Mouse (Mus musculus) left cerebral cortex, adult 2 months (tissue): Measurements from ENCODE around the gene Cmpk1. TPM values are rescaled to one million over a fixed set of nuclear protein-coding genes. Genes with fewer than 3 reads are reported as not detected.

ENCODE experiments used
- DNase-seq, 2 experiments: peaks; one replicate each; pipeline ENCODE4 v3.0.0; 2021 to 2022; ENCODE audit warnings: low spot score in 2 of 2, mixed read lengths in 1 of 2; ENCODE audit errors: extremely low spot score in 1 of 2
- H3K27ac ChIP-seq: fragments of 200-600 bp; 2 replicates; pipeline ENCODE4 v1.8.1; 2022
- H3K4me3 ChIP-seq: fragments of 200-600 bp; 2 replicates; pipeline ENCODE4 v1.8.1; 2022
- CTCF ChIP-seq: fragments of 200-600 bp; IDR thresholded peaks from 2 replicates; pipeline ENCODE4 v1.8.1; 2022; ENCODE audit warnings: antibody characterized with exemption, mild to moderate bottlenecking, moderate library complexity
- intact Hi-C: fragments of 180-260 bp; cut with DNase I; formaldehyde crosslinking; loops from one replicate; pipeline ENCODE4 v1.15.1; 2025
- total RNA-seq, 2 experiments: library from RNA; stranded (reverse); gene quantifications; 2 replicates each; pipeline ENCODE4 v1.2.3; 2021

Cmpk1 gene
- total RNA-seq, 2 experiments from 2014 or later, result 74.5 to 79.6 TPM

GRCm38 (mm10) chr4:114942583-114942982, 44.5 kb downstream of the Cmpk1 start:
- no peak for DNase-seq
- intact Hi-C loops, result no loop called here
- H3K27ac ChIP-seq, result no peak overlapping the region
- H3K4me3 ChIP-seq, result no peak overlapping the region
- no peak for TF ChIP-seq CTCF

- no peak for DNase-seq
- intact Hi-C loops, result no loop called here
- TF ChIP-seq CTCF, result no peak
- H3K4me3 ChIP-seq, result no peak overlapping the region
- H3K27ac ChIP-seq, result no peak overlapping the region
These were observed 44.9 kb downstream of the Cmpk1 start for GRCm38 (mm10) chr4:114942112-114942511.

GRCm38 (mm10) chr4:114941311-114941710, 45.7 kb downstream of the Cmpk1 start:
- intact Hi-C loops, result no loop called here
- no peak for DNase-seq
- H3K27ac ChIP-seq, result no peak overlapping the region
- no peak overlapping the region for H3K4me3 ChIP-seq
- TF ChIP-seq CTCF, result no peak

- Histone ChIP-seq H3K4me3 (no peak overlapping the region), H3K27ac (no peak overlapping the region)
- no peak for TF ChIP-seq CTCF
- intact Hi-C loops, result no loop called here
- no peak for DNase-seq
These were observed 48.8 kb downstream of the Cmpk1 start for GRCm38 (mm10) chr4:114938248-114938647.

- DNase-seq, result no peak
- no peak for TF ChIP-seq CTCF
- Histone ChIP-seq H3K4me3 (no peak overlapping the region), H3K27ac (no peak overlapping the region)
- intact Hi-C loops, result no loop called here
These were observed 49.5 kb downstream of the Cmpk1 start for GRCm38 (mm10) chr4:114937459-114938047.

- H3K27ac ChIP-seq, result no peak overlapping the region
- DNase-seq, result no peak
- no peak for TF ChIP-seq CTCF
- intact Hi-C loops, result no loop called here
- H3K4me3 ChIP-seq, result no peak overlapping the region
These were observed 52.9 kb downstream of the Cmpk1 start for GRCm38 (mm10) chr4:114934188-114934587.

- no peak for DNase-seq
- intact Hi-C loops, result no loop called here
- H3K4me3 ChIP-seq, result no peak overlapping the region
- no peak for TF ChIP-seq CTCF
- no peak overlapping the region for H3K27ac ChIP-seq
These were observed 54.3 kb downstream of the Cmpk1 start for GRCm38 (mm10) chr4:114932747-114933146.

GRCm38 (mm10) chr4:114929155-114929554, 57.9 kb downstream of the Cmpk1 start:
- DNase-seq, result no peak
- Histone ChIP-seq H3K4me3 (no peak overlapping the region), H3K27ac (no peak overlapping the region)
- intact Hi-C loops, result no loop called here
- TF ChIP-seq CTCF, result no peak

GRCm38 (mm10) chr4:114925917-114926312, 61.1 kb downstream of the Cmpk1 start, which contains the start of gene Foxe3:
Foxe3 (minus strand) TSS chr4:114926013.
- TF ChIP-seq CTCF, result no peak
- no peak within 1 kb of the TSS for H3K27ac ChIP-seq
- H3K4me3 ChIP-seq, result 0 out of 2 replicates have a peak within 1 kb of the TSS, but pooled peaks have one; percentile 7
- no peak for DNase-seq
- intact Hi-C loops, result no loop called here

- TF ChIP-seq CTCF, result no peak
- Histone ChIP-seq H3K27ac (no peak overlapping the region), H3K4me3 (0 out of 2 replicates have a peak overlapping the region, but pooled peaks have one; percentile 7)
- intact Hi-C loops, result no loop called here
- no peak for DNase-seq
These were observed 61.8 kb downstream of the Cmpk1 start for GRCm38 (mm10) chr4:114924971-114925916.

GRCm38 (mm10) chr4:114917091-114917490, 70.0 kb downstream of the Cmpk1 start:
- no peak for DNase-seq
- TF ChIP-seq CTCF, result peak; percentile 55
- Histone ChIP-seq H3K27ac (no peak overlapping the region), H3K4me3 (no peak overlapping the region)
- intact Hi-C loops, result loop anchor here (1.0 kb wide), 1 partner anchor 30 kb away; no protein-coding TSS in a partner anchor

- no peak overlapping the region for H3K4me3 ChIP-seq
- no peak for DNase-seq
- intact Hi-C loops, result no loop called here
- TF ChIP-seq CTCF, result no peak
- H3K27ac ChIP-seq, result no peak overlapping the region
These were observed 71.0 kb downstream of the Cmpk1 start for GRCm38 (mm10) chr4:114916056-114916455.
